Mouse (Mus musculus): ENCODE data around the gene Spns3. TPM values are rescaled to one million over a fixed set of nuclear protein-coding genes. Genes with fewer than 3 reads are reported as not detected.

Gene Spns3
- polyA plus RNA-seq, 1 experiment from 2014 or later = not detected

- no peak for DNase-seq
Observed at GRCm38 (mm10) chr11:72477182-72477581, 73.1 kb downstream of the Spns3 start.

DNA sequence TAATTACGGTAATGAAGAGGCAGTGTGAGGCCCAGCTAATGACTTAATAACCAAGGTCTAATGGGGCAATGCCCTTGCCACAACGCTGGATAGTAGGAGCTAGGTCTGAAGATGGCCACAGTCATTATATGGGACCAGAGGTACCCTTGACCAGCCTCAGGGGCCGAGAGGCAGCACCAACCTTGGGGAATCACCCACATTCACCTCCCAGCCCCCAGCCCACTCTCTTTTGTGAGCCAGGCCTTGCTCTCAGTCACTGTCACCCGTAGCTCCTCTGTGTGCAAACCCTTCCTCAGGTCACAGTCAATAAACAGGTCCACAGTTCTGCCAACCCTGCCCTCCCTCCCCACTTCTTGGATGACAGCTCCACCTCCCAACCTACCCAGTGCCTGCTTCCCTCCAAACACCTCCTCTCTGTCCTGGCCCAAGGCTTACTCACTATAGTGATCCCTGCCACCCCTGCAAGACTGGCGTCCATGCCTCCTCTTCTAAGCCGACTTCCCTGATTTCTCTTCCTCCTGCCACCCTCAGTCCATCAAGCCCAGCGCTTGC, 74.2 kb downstream of the Spns3 start:
- H3K27ac ChIP-seq (ENCODE audit: low read depth) = no peak overlapping the region
- no peak for ATAC-seq (ENCODE audit: insufficient read depth)
- no peaks in the 10 kb centered on the region for H3K27me3 ChIP-seq (ENCODE audit: insufficient read depth, low read length)
- no peaks in the 10 kb centered on the region for H3K36me3 ChIP-seq (ENCODE audit: insufficient read depth)
- no peak for TF ChIP-seq CTCF (IDR thresholded peaks at IDR 0.05; ENCODE audit: low read depth)
- no peak overlapping the region for H3K9ac ChIP-seq
- H3K4me1 ChIP-seq (ENCODE audit: insufficient read depth) = peaks cover 22% of the 10 kb centered on the region; the same call in 1 of the 2 replicates
- H3K4me2 ChIP-seq = no peak overlapping the region
- WGBS = 75% methylated on average over 7 of the region's 7 CpGs
- DNase-seq = no peak
- H3K4me3 ChIP-seq (ENCODE audit: low read depth, low read length) = no peak overlapping the region
- H3K9me3 ChIP-seq (ENCODE audit: low read depth, low read length) = no peaks in the 10 kb centered on the region

More at GRCm38 (mm10) chr11:72477182-72477581, 73.1 kb downstream of the Spns3 start:
- no peaks in the 10 kb centered on the region for H3K9me3 ChIP-seq (ENCODE audit: low read depth, low read length)
- ATAC-seq (ENCODE audit: insufficient read depth) = no peak
- H3K27me3 ChIP-seq (ENCODE audit: insufficient read depth, low read length) = no peaks in the 10 kb centered on the region
- H3K36me3 ChIP-seq (ENCODE audit: insufficient read depth) = no peaks in the 10 kb centered on the region
- H3K4me1 ChIP-seq (ENCODE audit: insufficient read depth) = peaks cover 16% of the 10 kb centered on the region; the same call in 1 of the 2 replicates
- no peak overlapping the region for H3K9ac ChIP-seq
- peak overlapping the region; percentile 21; the same call in 1 of the 2 replicates for H3K27ac ChIP-seq (ENCODE audit: low read depth)
- WGBS = 39% methylated on average over 5 of the region's 5 CpGs
- no peak for TF ChIP-seq CTCF (IDR thresholded peaks at IDR 0.05; ENCODE audit: low read depth)
- no peak overlapping the region for H3K4me2 ChIP-seq
- H3K4me3 ChIP-seq (ENCODE audit: low read depth, low read length) = no peak overlapping the region

DNA sequence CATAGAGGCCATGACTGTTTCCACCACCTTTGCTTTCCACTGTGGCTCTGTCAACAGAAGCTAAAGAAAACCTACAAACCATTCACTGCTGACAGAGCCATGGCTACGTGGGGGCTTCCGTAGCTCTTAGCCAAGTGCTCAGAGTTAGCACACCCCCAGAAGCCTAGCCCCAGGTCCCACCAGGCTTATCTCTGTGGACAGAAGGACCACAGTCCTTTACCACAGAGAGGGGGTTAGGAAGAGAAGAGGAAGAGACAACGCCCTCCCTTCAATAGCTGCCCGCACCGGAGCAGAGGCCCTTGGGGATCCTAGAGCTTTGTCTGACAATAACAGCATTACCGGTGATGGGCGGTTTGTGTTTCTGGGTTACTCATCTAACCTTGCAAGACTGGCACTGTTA, 74.9 kb downstream of the Spns3 start:
- Histone ChIP-seq H3K4me2 (no peak overlapping the region), H3K4me3 (ENCODE audit: low read depth, low read length) (no peak overlapping the region), H3K9ac (no peak overlapping the region), H3K27ac (ENCODE audit: low read depth) (no peak overlapping the region; the same call in 1 of the 2 replicates), H3K9me3 (ENCODE audit: low read depth, low read length) (no peaks in the 10 kb centered on the region), H3K27me3 (ENCODE audit: insufficient read depth, low read length) (no peaks in the 10 kb centered on the region), H3K36me3 (ENCODE audit: insufficient read depth) (no peaks in the 10 kb centered on the region), H3K4me1 (ENCODE audit: insufficient read depth) (peaks cover 23% of the 10 kb centered on the region; the same call in 1 of the 2 replicates)
- no peak for TF ChIP-seq CTCF (IDR thresholded peaks at IDR 0.05; ENCODE audit: low read depth)
- DNase-seq (no peak), ATAC-seq (ENCODE audit: insufficient read depth) (no peak)
- 77% methylated on average over 7 of the region's 7 CpGs for WGBS

- ATAC-seq (ENCODE audit: insufficient read depth) (no peak), DNase-seq (no peak)
- Histone ChIP-seq H3K27ac (ENCODE audit: low read depth) (no peak overlapping the region), H3K4me3 (ENCODE audit: low read depth, low read length) (no peak overlapping the region), H3K9ac (no peak overlapping the region), H3K4me1 (ENCODE audit: insufficient read depth) (peaks cover 24% of the 10 kb centered on the region; the same call in 1 of the 2 replicates), H3K4me2 (no peak overlapping the region), H3K27me3 (ENCODE audit: insufficient read depth, low read length) (no peaks in the 10 kb centered on the region), H3K9me3 (ENCODE audit: low read depth, low read length) (no peaks in the 10 kb centered on the region), H3K36me3 (ENCODE audit: insufficient read depth) (no peaks in the 10 kb centered on the region)
- TF ChIP-seq CTCF (IDR thresholded peaks at IDR 0.05; ENCODE audit: low read depth) = no peak
- 72% methylated on average over 3 of the region's 3 CpGs for WGBS
Observed at GRCm38 (mm10) chr11:72474926-72475325, 75.4 kb downstream of the Spns3 start.

DNA sequence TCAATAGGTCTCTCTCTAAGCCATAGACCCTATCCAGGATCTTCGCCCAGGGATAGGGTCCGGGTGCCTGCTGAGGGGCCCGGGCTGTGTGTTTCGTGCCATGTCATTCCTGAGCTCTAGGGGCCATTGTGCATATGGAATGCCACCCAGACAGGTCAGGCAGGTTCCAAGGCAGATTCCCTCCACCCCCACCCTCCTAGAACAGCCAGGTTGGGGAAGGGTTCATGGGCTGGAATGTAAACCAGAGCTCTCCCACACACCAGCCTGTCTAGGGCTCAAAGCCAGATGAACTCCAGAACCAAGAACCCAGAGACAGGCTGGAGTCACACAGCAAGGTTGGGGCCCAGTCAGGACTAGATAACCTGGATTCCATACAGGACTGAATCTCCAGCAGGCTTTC, 76.8 kb downstream of the Spns3 start:
- ATAC-seq (ENCODE audit: insufficient read depth) (peak; percentile 57), DNase-seq (peak; percentile 63)
- Histone ChIP-seq H3K9me3 (ENCODE audit: low read depth, low read length) (no peaks in the 10 kb centered on the region), H3K27ac (ENCODE audit: low read depth) (peak overlapping the region; percentile 61), H3K27me3 (ENCODE audit: insufficient read depth, low read length) (no peaks in the 10 kb centered on the region), H3K9ac (no peak overlapping the region), H3K36me3 (ENCODE audit: insufficient read depth) (no peaks in the 10 kb centered on the region), H3K4me2 (no peak overlapping the region), H3K4me1 (ENCODE audit: insufficient read depth) (peaks cover 38% of the 10 kb centered on the region), H3K4me3 (ENCODE audit: low read depth, low read length) (no peak overlapping the region)
- 62% methylated on average over 4 of the region's 4 CpGs for WGBS
- no peak for TF ChIP-seq CTCF (IDR thresholded peaks at IDR 0.05; ENCODE audit: low read depth)

GRCm38 (mm10) chr11:72471381-72471780, 78.9 kb downstream of the Spns3 start:
- H3K4me2 ChIP-seq = no peak overlapping the region
- H3K9ac ChIP-seq = no peak overlapping the region
- DNase-seq = no peak
- H3K27me3 ChIP-seq (ENCODE audit: insufficient read depth, low read length) = no peaks in the 10 kb centered on the region
- H3K36me3 ChIP-seq (ENCODE audit: insufficient read depth) = no peaks in the 10 kb centered on the region
- no peak for ATAC-seq (ENCODE audit: insufficient read depth)
- H3K4me3 ChIP-seq (ENCODE audit: low read depth, low read length) = no peak overlapping the region
- no peaks in the 10 kb centered on the region for H3K9me3 ChIP-seq (ENCODE audit: low read depth, low read length)
- WGBS = 72% methylated on average over 6 of the region's 6 CpGs
- H3K4me1 ChIP-seq (ENCODE audit: insufficient read depth) = peaks cover 46% of the 10 kb centered on the region
- no peak for TF ChIP-seq CTCF (IDR thresholded peaks at IDR 0.05; ENCODE audit: low read depth)
- peak overlapping the region; percentile 89 for H3K27ac ChIP-seq (ENCODE audit: low read depth)

DNA sequence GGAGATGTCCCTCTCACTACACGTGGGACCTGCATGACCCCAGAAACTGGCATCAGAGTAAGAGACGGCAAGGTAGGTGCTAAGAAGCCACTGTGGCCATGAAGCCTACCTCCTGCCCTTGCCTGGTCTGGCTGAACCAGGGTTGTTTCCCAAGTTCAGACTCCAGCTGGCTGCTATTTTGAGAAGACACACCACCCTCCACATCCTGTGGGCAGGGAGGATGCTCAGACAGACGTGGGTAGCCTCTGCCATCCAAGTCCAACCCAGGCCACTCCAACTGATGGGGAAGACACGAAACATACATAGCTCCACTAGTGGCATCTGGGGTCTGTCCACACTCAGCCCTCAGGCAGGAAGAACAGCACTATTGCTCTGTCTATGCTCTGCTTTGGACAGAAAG, 80.3 kb downstream of the Spns3 start:
- ATAC-seq (ENCODE audit: insufficient read depth) (no peak), DNase-seq (no peak)
- no peaks in the 10 kb centered on the region for H3K36me3 ChIP-seq (ENCODE audit: insufficient read depth)
- no peak overlapping the region for H3K4me3 ChIP-seq (ENCODE audit: low read depth, low read length)
- 54% methylated on average over 4 of the region's 4 CpGs for WGBS
- no peaks in the 10 kb centered on the region for H3K9me3 ChIP-seq (ENCODE audit: low read depth, low read length)
- no peak overlapping the region for H3K4me2 ChIP-seq
- H3K27ac ChIP-seq (ENCODE audit: low read depth) = peak overlapping the region; percentile 74
- peaks cover 55% of the 10 kb centered on the region for H3K4me1 ChIP-seq (ENCODE audit: insufficient read depth)
- no peak for TF ChIP-seq CTCF (IDR thresholded peaks at IDR 0.05; ENCODE audit: low read depth)
- H3K9ac ChIP-seq = no peak overlapping the region
- no peaks in the 10 kb centered on the region for H3K27me3 ChIP-seq (ENCODE audit: insufficient read depth, low read length)
